Mouse (Mus musculus): Measurements from ENCODE around the gene Ern1.

DNA sequence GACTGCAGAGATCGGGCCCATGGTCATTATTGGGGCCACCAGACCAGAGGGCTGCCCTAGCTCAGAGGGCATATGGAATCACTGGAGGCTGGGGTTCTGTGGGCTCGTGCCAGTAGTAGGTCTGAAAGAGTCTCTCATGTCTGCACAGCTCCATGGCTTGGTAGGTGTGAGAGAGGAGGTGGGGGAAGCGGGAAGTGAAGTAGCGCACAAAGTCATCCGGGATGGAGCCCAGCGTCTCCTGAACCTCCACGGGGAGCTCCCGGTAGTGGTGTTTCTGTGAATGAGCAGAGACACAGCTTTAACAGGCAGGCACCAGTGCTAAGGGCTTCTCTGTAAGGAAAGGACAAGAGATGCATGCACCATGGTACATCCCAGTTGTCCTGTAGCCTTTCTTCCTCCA, 89.2 kb downstream of the Ern1 start:
- TF ChIP-seq CTCF (IDR thresholded peaks at IDR 0.05; ENCODE audit: low read depth) (no peak), EP300 (IDR thresholded peaks at IDR 0.05; ENCODE audit: low read depth) (no peak)
